Mouse (Mus musculus) central nervous system, embryonic 14 days (tissue): ENCODE data around the gene Golph3. TPM values are rescaled to one million over a fixed set of nuclear protein-coding genes. Genes with fewer than 3 reads are reported as not detected.

ENCODE experiments used
- polyA plus RNA-seq: library from polyadenylated mRNA; depleted of rRNA; stranded (reverse); fragments of >200 nt; gene quantifications from 2 replicates; pipeline ENCODE4 v1.2.3, GENCODE M21; 2012; rRNA removed

The Golph3 gene
- polyA plus RNA-seq = 67.4 and 73.4 TPM in 2 replicates

GRCm38 (mm10) chr15:12321091-12321787 lies at the start of gene Golph3:
Gene Golph3, plus strand, starts transcription at chr15:12321450.

DNA sequence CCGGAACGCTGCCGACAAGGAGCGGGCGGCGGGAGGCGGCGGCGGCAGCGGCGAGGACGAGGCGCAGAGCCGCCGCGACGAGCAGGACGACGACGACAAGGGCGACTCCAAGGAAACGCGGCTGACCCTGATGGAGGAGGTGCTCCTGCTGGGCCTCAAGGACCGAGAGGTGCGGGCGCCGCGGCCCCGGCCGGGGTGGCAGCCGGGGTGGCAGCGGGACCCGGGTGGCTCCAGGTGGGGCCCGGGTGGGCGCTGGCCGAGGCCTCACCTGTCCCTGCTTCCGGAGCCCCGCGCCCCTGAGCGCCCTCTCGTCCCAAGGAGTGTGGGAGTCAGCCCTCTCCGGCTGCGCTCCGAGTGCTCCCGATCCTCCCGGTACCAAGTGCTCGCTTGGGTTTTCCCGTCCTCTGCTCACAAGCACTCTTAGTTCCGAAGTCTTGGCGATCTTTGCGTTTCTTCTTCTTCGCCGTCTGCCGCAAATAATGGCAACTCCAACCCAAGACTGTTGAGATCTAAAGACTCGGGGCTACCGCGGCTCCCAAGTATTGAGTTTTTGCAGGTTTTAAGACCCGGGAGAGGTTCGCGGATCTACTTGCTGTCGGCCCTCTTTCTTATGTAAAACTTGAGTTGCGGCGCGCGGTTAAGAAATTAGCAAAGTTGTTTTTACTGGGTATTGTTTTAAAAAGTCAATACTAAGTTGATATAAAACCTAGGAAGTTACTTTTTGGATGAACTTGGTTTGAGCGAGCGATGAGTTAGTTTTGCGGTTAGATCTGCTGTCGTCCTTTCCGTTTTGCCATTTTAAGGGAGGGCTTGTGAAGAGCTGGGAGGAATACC lies 755 bp downstream of the Golph3 start, which contains the start of gene 1810049J17Rik:
1810049J17Rik (minus strand) TSS at position 112 of the 834 bp plus-strand sequence.

Other genes starting within 250 kb of the Golph3 start
- 89.9 and 91.4 TPM in 2 replicates for gene Zfr, start 203.6 kb upstream of the Golph3 start, polyA plus RNA-seq
- 13.0 and 14.1 TPM in 2 replicates for gene Mtmr12, start 116.4 kb upstream of the Golph3 start, polyA plus RNA-seq
- not detected in 2 replicates for gene 1810049J17Rik, start 449 bp downstream of the Golph3 start, polyA plus RNA-seq